Mouse (Mus musculus) embryonic facial prominence, embryonic 12.5 days (tissue): Measurements from ENCODE around the gene Tnnt3. TPM values are rescaled to one million over a fixed set of nuclear protein-coding genes. Genes with fewer than 3 reads are reported as not detected.

Experiments used
- ATAC-seq: fragments of 200-750 bp; cut with Nextera tagmentation; 2 replicates; pipeline ENCODE4 v1.8.0; 2017; ENCODE audit not compliant: insufficient number of reproducible peaks, insufficient read depth, low FRiP score, low TSS enrichment
- H3K27ac ChIP-seq: fragments of 300-500 bp; sonication (generic); 2 replicates; pipeline ENCODE4 v1.5.1; 2016; ENCODE audit warnings: mild to moderate bottlenecking
- H3K27me3 ChIP-seq: fragments of 300-500 bp; sonication (generic); 2 replicates; pipeline ENCODE4 v1.6.1; 2016; ENCODE audit warnings: mild to moderate bottlenecking, moderate library complexity
- H3K36me3 ChIP-seq: fragments of 300-500 bp; sonication (generic); 2 replicates; pipeline ENCODE4 v1.6.1; 2016; ENCODE audit warnings: mild to moderate bottlenecking
- H3K4me1 ChIP-seq: fragments of 300-500 bp; sonication (generic); 2 replicates; pipeline ENCODE4 v1.6.1; 2016
- H3K4me2 ChIP-seq: fragments of 300-500 bp; sonication (generic); replicated peaks from 2 replicates; pipeline ENCODE4 v1.6.1; 2016; ENCODE audit warnings: mild to moderate bottlenecking, moderate library complexity
- H3K4me3 ChIP-seq: fragments of 300-500 bp; sonication (generic); 2 replicates; pipeline ENCODE4 v1.5.1; 2016; ENCODE audit warnings: mild to moderate bottlenecking
- H3K9ac ChIP-seq: fragments of 300-500 bp; sonication (generic); 2 replicates; pipeline ENCODE4 v1.6.1; 2016; ENCODE audit warnings: mild to moderate bottlenecking, moderate library complexity
- H3K9me3 ChIP-seq: fragments of 300-500 bp; sonication (generic); 2 replicates; pipeline ENCODE4 v1.6.1; 2016; ENCODE audit warnings: mild to moderate bottlenecking, moderate library complexity
- WGBS: fragments of 180-500 bp; shearing (Covaris S2); methylation state at CpG from one replicate; pipeline ENCODE4 v1.1.7; 2016; 5-methylcytosine and 5-hydroxymethylcytosine counted together
- polyA plus RNA-seq: library from polyadenylated mRNA; unstranded; fragments of >200 nt; fragmentation: Nextera tagmentation; extraction: Ambion mirVana; gene quantifications from 2 replicates; pipeline ENCODE4 v1.2.1, GENCODE M21; 2016

The Tnnt3 gene
- polyA plus RNA-seq: 4.6 and 6.9 TPM in 2 replicates

GRCm38 (mm10) chr7:142498575-142498974 is at the start of gene Tnnt3:
Gene Tnnt3 (plus strand): TSS chr7:142498836.
- H3K27ac ChIP-seq: no peak within 1 kb of the TSS
- no peak for ATAC-seq
- no peak within 1 kb of the TSS for H3K9ac ChIP-seq

GRCm38 (mm10) chr7:142449038-142449617 is 49.5 kb upstream of the Tnnt3 start:
- 81% methylated on average over 6 of the region's 6 CpGs for WGBS
- no peak overlapping the region for H3K4me3 ChIP-seq
- H3K9me3 ChIP-seq: no peaks in the 10 kb centered on the region
- ATAC-seq: no peak
- H3K4me2 ChIP-seq: no peak overlapping the region
- peaks cover 2% of the 10 kb centered on the region; the same call in 1 of the 2 replicates for H3K4me1 ChIP-seq
- no peaks in the 10 kb centered on the region for H3K36me3 ChIP-seq
- H3K9ac ChIP-seq: no peak overlapping the region
- H3K27me3 ChIP-seq: no peaks in the 10 kb centered on the region
- H3K27ac ChIP-seq: no peak overlapping the region

More at GRCm38 (mm10) chr7:142498575-142498974, at the start of gene Tnnt3:
- H3K4me2 ChIP-seq: no peak within 1 kb of the TSS
- H3K36me3 ChIP-seq: 0 out of 2 replicates have a peak, but pooled peaks cover 3% of the 10 kb centered on the region
- 82% methylated on average over 2 of the region's 2 CpGs for WGBS
- no peak within 1 kb of the TSS for H3K4me3 ChIP-seq
- no peaks in the 10 kb centered on the region for H3K4me1 ChIP-seq
- H3K9me3 ChIP-seq: no peaks in the 10 kb centered on the region
- H3K27me3 ChIP-seq: no peaks in the 10 kb centered on the region

GRCm38 (mm10) chr7:142454706-142455105 is 43.9 kb upstream of the Tnnt3 start:
- Histone ChIP-seq H3K9ac (no peak overlapping the region), H3K4me3 (no peak overlapping the region), H3K9me3 (no peaks in the 10 kb centered on the region), H3K4me1 (peaks cover 44% of the 10 kb centered on the region), H3K36me3 (no peaks in the 10 kb centered on the region), H3K27me3 (no peaks in the 10 kb centered on the region), H3K4me2 (no peak overlapping the region), H3K27ac (peak overlapping the region; percentile 99)
- ATAC-seq: no peak
- 29% methylated on average over 1 of the region's 1 CpGs for WGBS

GRCm38 (mm10) chr7:142455251-142455650 is 43.4 kb upstream of the Tnnt3 start:
- Histone ChIP-seq H3K27ac (peak overlapping the region; percentile 99), H3K9me3 (no peaks in the 10 kb centered on the region), H3K9ac (no peak overlapping the region), H3K36me3 (no peaks in the 10 kb centered on the region), H3K4me1 (peaks cover 44% of the 10 kb centered on the region), H3K4me2 (no peak overlapping the region), H3K4me3 (no peak overlapping the region), H3K27me3 (no peaks in the 10 kb centered on the region)
- no peak for ATAC-seq
- 51% methylated on average over 2 of the region's 2 CpGs for WGBS

- peaks cover 44% of the 10 kb centered on the region for H3K4me1 ChIP-seq
Observed at GRCm38 (mm10) chr7:142456806-142457205, 41.8 kb upstream of the Tnnt3 start.

GRCm38 (mm10) chr7:142457227-142457811 is 41.3 kb upstream of the Tnnt3 start:
- Histone ChIP-seq H3K4me3 (no peak overlapping the region), H3K27me3 (no peaks in the 10 kb centered on the region), H3K4me1 (peaks cover 47% of the 10 kb centered on the region), H3K36me3 (no peaks in the 10 kb centered on the region), H3K9ac (peak overlapping the region; percentile 3; the same call in 1 of the 2 replicates), H3K4me2 (no peak overlapping the region), H3K9me3 (no peaks in the 10 kb centered on the region), H3K27ac (peak overlapping the region; percentile 99)
- ATAC-seq: no peak
- WGBS: 0% methylated on average over 3 of the region's 3 CpGs

More at GRCm38 (mm10) chr7:142456806-142457205, 41.8 kb upstream of the Tnnt3 start:
- Histone ChIP-seq H3K27ac (peak overlapping the region; percentile 99), H3K4me3 (no peak overlapping the region), H3K27me3 (no peaks in the 10 kb centered on the region), H3K9me3 (no peaks in the 10 kb centered on the region), H3K9ac (no peak overlapping the region), H3K4me2 (no peak overlapping the region), H3K36me3 (no peaks in the 10 kb centered on the region)
- ATAC-seq: no peak
- WGBS: 68% methylated on average over 3 of the region's 3 CpGs

- no peaks in the 10 kb centered on the region for H3K27me3 ChIP-seq
Observed at GRCm38 (mm10) chr7:142458026-142458425, 40.6 kb upstream of the Tnnt3 start.

GRCm38 (mm10) chr7:142458676-142459298 is 39.8 kb upstream of the Tnnt3 start:
- H3K4me1 ChIP-seq: peaks cover 46% of the 10 kb centered on the region
- peak overlapping the region; percentile 99 for H3K27ac ChIP-seq
- WGBS: 67% methylated on average over 5 of the region's 5 CpGs
- no peaks in the 10 kb centered on the region for H3K9me3 ChIP-seq
- H3K4me2 ChIP-seq: no peak overlapping the region
- no peaks in the 10 kb centered on the region for H3K36me3 ChIP-seq
- H3K9ac ChIP-seq: no peak overlapping the region
- H3K27me3 ChIP-seq: no peaks in the 10 kb centered on the region
- ATAC-seq: no peak
- H3K4me3 ChIP-seq: no peak overlapping the region

More at GRCm38 (mm10) chr7:142458026-142458425, 40.6 kb upstream of the Tnnt3 start:
- H3K36me3 ChIP-seq: no peaks in the 10 kb centered on the region
- H3K4me1 ChIP-seq: peaks cover 47% of the 10 kb centered on the region
- no peaks in the 10 kb centered on the region for H3K9me3 ChIP-seq
- 12% methylated on average over 2 of the region's 2 CpGs for WGBS
- H3K4me2 ChIP-seq: no peak overlapping the region
- H3K4me3 ChIP-seq: no peak overlapping the region
- no peak overlapping the region for H3K9ac ChIP-seq
- ATAC-seq: peak; percentile 86
- peak overlapping the region; percentile 99 for H3K27ac ChIP-seq

GRCm38 (mm10) chr7:142459299-142459691 is 39.3 kb upstream of the Tnnt3 start:
- Histone ChIP-seq H3K4me1 (peaks cover 45% of the 10 kb centered on the region), H3K27ac (peak overlapping the region; percentile 99)

GRCm38 (mm10) chr7:142460636-142461077 is 38.0 kb upstream of the Tnnt3 start, which contains the start of gene Lsp1:
Gene Lsp1 (plus strand): TSS chr7:142460809.
- H3K4me1 ChIP-seq: peaks cover 35% of the 10 kb centered on the region
- no peak within 1 kb of the TSS for H3K4me2 ChIP-seq
- no peaks in the 10 kb centered on the region for H3K36me3 ChIP-seq
- H3K4me3 ChIP-seq: no peak within 1 kb of the TSS
- no peaks in the 10 kb centered on the region for H3K9me3 ChIP-seq
- peak within 1 kb of the TSS; percentile 99 for H3K27ac ChIP-seq
- no peaks in the 10 kb centered on the region for H3K27me3 ChIP-seq
- H3K9ac ChIP-seq: no peak within 1 kb of the TSS
- 96% methylated on average over 7 of the region's 7 CpGs for WGBS
- ATAC-seq: no peak

More at GRCm38 (mm10) chr7:142459299-142459691, 39.3 kb upstream of the Tnnt3 start:
- no peaks in the 10 kb centered on the region for H3K9me3 ChIP-seq
- WGBS: 71% methylated on average over 2 of the region's 2 CpGs
- no peaks in the 10 kb centered on the region for H3K27me3 ChIP-seq
- H3K9ac ChIP-seq: no peak overlapping the region
- no peaks in the 10 kb centered on the region for H3K36me3 ChIP-seq
- ATAC-seq: no peak
- no peak overlapping the region for H3K4me2 ChIP-seq
- H3K4me3 ChIP-seq: no peak overlapping the region

- 92% methylated on average over 2 of the region's 2 CpGs for WGBS
- Histone ChIP-seq H3K4me2 (no peak overlapping the region), H3K4me3 (no peak overlapping the region), H3K4me1 (peaks cover 28% of the 10 kb centered on the region), H3K9ac (no peak overlapping the region), H3K27ac (no peak overlapping the region), H3K27me3 (no peaks in the 10 kb centered on the region), H3K9me3 (no peaks in the 10 kb centered on the region), H3K36me3 (no peaks in the 10 kb centered on the region)
- no peak for ATAC-seq
Observed at GRCm38 (mm10) chr7:142461446-142461845, 37.2 kb upstream of the Tnnt3 start.

- no peaks in the 10 kb centered on the region for H3K36me3 ChIP-seq
- no peak overlapping the region for H3K9ac ChIP-seq
- no peak for ATAC-seq
- H3K9me3 ChIP-seq: no peaks in the 10 kb centered on the region
- peaks cover 21% of the 10 kb centered on the region for H3K4me1 ChIP-seq
- H3K4me3 ChIP-seq: no peak overlapping the region
- H3K27ac ChIP-seq: 0 out of 2 replicates have a peak overlapping the region, but pooled peaks have one; percentile 9
- WGBS: 88% methylated on average over 6 of the region's 6 CpGs
- no peaks in the 10 kb centered on the region for H3K27me3 ChIP-seq
- no peak overlapping the region for H3K4me2 ChIP-seq
Observed at GRCm38 (mm10) chr7:142462190-142462589, 36.4 kb upstream of the Tnnt3 start.
